Mouse (Mus musculus): Measurements from ENCODE around the gene Gm6268. TPM values are rescaled to one million over a fixed set of nuclear protein-coding genes. Genes with fewer than 3 reads are reported as not detected.

The Gm6268 gene
- not detected in 2 replicates for polyA plus RNA-seq (2011; ENCODE audit: insufficient read length, low read depth, missing spikeins)

- Histone ChIP-seq H3K4me3 (ENCODE audit: insufficient read depth, low read length) (no peak within 1 kb of the TSS), H3K4me1 (ENCODE audit: control insufficient read depth, insufficient read depth, low read length) (no peaks in the 10 kb centered on the region), H3K27ac (ENCODE audit: insufficient read depth, low read length) (no peak within 1 kb of the TSS)
- TF ChIP-seq POLR2A (IDR thresholded peaks at IDR 0.05; ENCODE audit: low read depth, low read length) (no peak), CTCF (IDR thresholded peaks at IDR 0.05; ENCODE audit: borderline replicate concordance, insufficient read depth, low read length) (no peak)
These were observed at the start of gene Gm6268 for GRCm38 (mm10) chrX:36400980-36401379. Gm6268 (plus strand) TSS chrX:36401280.

GRCm38 (mm10) chrX:36352446-36352845 is 48.6 kb upstream of the Gm6268 start:
- H3K4me3 ChIP-seq (ENCODE audit: insufficient read depth, low read length) = no peak overlapping the region
- TF ChIP-seq POLR2A (IDR thresholded peaks at IDR 0.05; ENCODE audit: low read depth, low read length) = no peak
- no peak for TF ChIP-seq CTCF (IDR thresholded peaks at IDR 0.05; ENCODE audit: borderline replicate concordance, insufficient read depth, low read length)
- no peak overlapping the region for H3K27ac ChIP-seq (ENCODE audit: insufficient read depth, low read length)
- H3K4me1 ChIP-seq (ENCODE audit: control insufficient read depth, insufficient read depth, low read length) = no peaks in the 10 kb centered on the region

- TF ChIP-seq POLR2A (IDR thresholded peaks at IDR 0.05; ENCODE audit: low read depth, low read length) (no peak), CTCF (IDR thresholded peaks at IDR 0.05; ENCODE audit: borderline replicate concordance, insufficient read depth, low read length) (no peak)
- no peak overlapping the region for H3K27ac ChIP-seq (ENCODE audit: insufficient read depth, low read length)
- H3K4me3 ChIP-seq (ENCODE audit: insufficient read depth, low read length) = no peak overlapping the region
- peaks cover 4% of the 10 kb centered on the region; the same call in 1 of the 2 replicates for H3K4me1 ChIP-seq (ENCODE audit: control insufficient read depth, insufficient read depth, low read length)
These were observed 15.7 kb upstream of the Gm6268 start for GRCm38 (mm10) chrX:36385340-36385739.

GRCm38 (mm10) chrX:36389971-36390370 is 11.1 kb upstream of the Gm6268 start:
- no peak overlapping the region for H3K27ac ChIP-seq (ENCODE audit: insufficient read depth, low read length)
- no peak overlapping the region for H3K4me3 ChIP-seq (ENCODE audit: insufficient read depth, low read length)
- H3K4me1 ChIP-seq (ENCODE audit: control insufficient read depth, insufficient read depth, low read length) = peaks cover 3% of the 10 kb centered on the region
- TF ChIP-seq CTCF (IDR thresholded peaks at IDR 0.05; ENCODE audit: borderline replicate concordance, insufficient read depth, low read length) (no peak), POLR2A (IDR thresholded peaks at IDR 0.05; ENCODE audit: low read depth, low read length) (no peak)

GRCm38 (mm10) chrX:36390503-36390902 is 10.6 kb upstream of the Gm6268 start:
- Histone ChIP-seq H3K27ac (ENCODE audit: insufficient read depth, low read length) (peak overlapping the region; percentile 25; the same call in 1 of the 2 replicates), H3K4me1 (ENCODE audit: control insufficient read depth, insufficient read depth, low read length) (no peaks in the 10 kb centered on the region; the same call in 1 of the 2 replicates), H3K4me3 (ENCODE audit: insufficient read depth, low read length) (no peak overlapping the region)
- no peak for TF ChIP-seq POLR2A (IDR thresholded peaks at IDR 0.05; ENCODE audit: low read depth, low read length)
- TF ChIP-seq CTCF (IDR thresholded peaks at IDR 0.05; ENCODE audit: borderline replicate concordance, insufficient read depth, low read length) = no peak

GRCm38 (mm10) chrX:36392672-36393071 is 8.4 kb upstream of the Gm6268 start:
- Histone ChIP-seq H3K4me3 (ENCODE audit: insufficient read depth, low read length) (no peak overlapping the region), H3K27ac (ENCODE audit: insufficient read depth, low read length) (no peak overlapping the region), H3K4me1 (ENCODE audit: control insufficient read depth, insufficient read depth, low read length) (no peaks in the 10 kb centered on the region; the same call in 1 of the 2 replicates)
- TF ChIP-seq CTCF (IDR thresholded peaks at IDR 0.05; ENCODE audit: borderline replicate concordance, insufficient read depth, low read length) (no peak), POLR2A (IDR thresholded peaks at IDR 0.05; ENCODE audit: low read depth, low read length) (no peak)

- Histone ChIP-seq H3K4me1 (ENCODE audit: control insufficient read depth, insufficient read depth, low read length) (no peaks in the 10 kb centered on the region; the same call in 1 of the 2 replicates), H3K27ac (ENCODE audit: insufficient read depth, low read length) (no peak overlapping the region), H3K4me3 (ENCODE audit: insufficient read depth, low read length) (no peak overlapping the region)
- no peak for TF ChIP-seq POLR2A (IDR thresholded peaks at IDR 0.05; ENCODE audit: low read depth, low read length)
- TF ChIP-seq CTCF (IDR thresholded peaks at IDR 0.05; ENCODE audit: borderline replicate concordance, insufficient read depth, low read length) = no peak
These were observed 7.8 kb upstream of the Gm6268 start for GRCm38 (mm10) chrX:36393279-36393678.

GRCm38 (mm10) chrX:36402316-36402715 is 1.2 kb downstream of the Gm6268 start:
- TF ChIP-seq CTCF (IDR thresholded peaks at IDR 0.05; ENCODE audit: borderline replicate concordance, insufficient read depth, low read length) = no peak
- no peak for TF ChIP-seq POLR2A (IDR thresholded peaks at IDR 0.05; ENCODE audit: low read depth, low read length)
- no peak overlapping the region for H3K27ac ChIP-seq (ENCODE audit: insufficient read depth, low read length)
- no peaks in the 10 kb centered on the region for H3K4me1 ChIP-seq (ENCODE audit: control insufficient read depth, insufficient read depth, low read length)
- H3K4me3 ChIP-seq (ENCODE audit: insufficient read depth, low read length) = no peak overlapping the region

- Histone ChIP-seq H3K4me3 (ENCODE audit: insufficient read depth, low read length) (no peak overlapping the region), H3K27ac (ENCODE audit: insufficient read depth, low read length) (no peak overlapping the region), H3K4me1 (ENCODE audit: control insufficient read depth, insufficient read depth, low read length) (no peaks in the 10 kb centered on the region)
- TF ChIP-seq POLR2A (IDR thresholded peaks at IDR 0.05; ENCODE audit: low read depth, low read length) = no peak
- TF ChIP-seq CTCF (IDR thresholded peaks at IDR 0.05; ENCODE audit: borderline replicate concordance, insufficient read depth, low read length) = no peak
These were observed 18.1 kb downstream of the Gm6268 start for GRCm38 (mm10) chrX:36419153-36419552.

- Histone ChIP-seq H3K4me1 (ENCODE audit: control insufficient read depth, insufficient read depth, low read length) (no peaks in the 10 kb centered on the region), H3K27ac (ENCODE audit: insufficient read depth, low read length) (no peak overlapping the region), H3K4me3 (ENCODE audit: insufficient read depth, low read length) (no peak overlapping the region)
- no peak for TF ChIP-seq CTCF (IDR thresholded peaks at IDR 0.05; ENCODE audit: borderline replicate concordance, insufficient read depth, low read length)
- TF ChIP-seq POLR2A (IDR thresholded peaks at IDR 0.05; ENCODE audit: low read depth, low read length) = no peak
These were observed 33.9 kb downstream of the Gm6268 start for GRCm38 (mm10) chrX:36434993-36435392.

All from embryonic fibroblast, embryonic 13.5 days (primary cell).